Mouse (Mus musculus) heart, adult 2 months (tissue): ENCODE measurements around the gene Kcnk15. TPM values are rescaled to one million over a fixed set of nuclear protein-coding genes. Genes with fewer than 3 reads are reported as not detected.
A peak's percentile ranks its signal among the peaks of the same experiment; 100 is the strongest.

Experiments
- DNase-seq, 2 experiments: peaks; one replicate each; pipeline ENCODE4 v3.0.0; 2021
- H3K27ac ChIP-seq: fragments of 200-600 bp; 2 replicates; pipeline ENCODE4 v1.8.1; 2022
- H3K27me3 ChIP-seq: fragments of 200-500 bp; 2 replicates; pipeline ENCODE4 v1.6.1; 2012; ENCODE audit warnings: mild to moderate bottlenecking, low read length, inconsistent platforms, mixed read lengths; ENCODE audit not compliant: control insufficient read depth, insufficient read depth
- H3K36me3 ChIP-seq: fragments of 200-500 bp; 2 replicates; pipeline ENCODE4 v1.6.1; 2012; ENCODE audit warnings: low read length, inconsistent platforms; ENCODE audit not compliant: control insufficient read depth, insufficient read depth
- H3K4me1 ChIP-seq: fragments of 200-500 bp; 2 replicates; pipeline ENCODE4 v1.6.1; 2011; ENCODE audit warnings: low read length; ENCODE audit not compliant: control insufficient read depth, insufficient read depth
- H3K4me3 ChIP-seq: fragments of 200-600 bp; 2 replicates; pipeline ENCODE4 v1.8.1; 2022
- H3K79me2 ChIP-seq: fragments of 200-500 bp; replicated peaks from 2 replicates; pipeline ENCODE4 v1.6.1; 2012; ENCODE audit warnings: mild to moderate bottlenecking, inconsistent platforms, low read length, moderate library complexity, mixed read lengths; ENCODE audit not compliant: control insufficient read depth, insufficient read depth
- H3K9ac ChIP-seq: fragments of 200-500 bp; 2 replicates; pipeline ENCODE4 v1.6.1; 2012; ENCODE audit warnings: low read depth, mild to moderate bottlenecking, control low read depth, inconsistent platforms, low read length, mixed read lengths
- CTCF ChIP-seq: fragments of 200-600 bp; IDR thresholded peaks from 2 replicates; pipeline ENCODE4 v1.8.1; 2022; ENCODE audit warnings: antibody characterized with exemption, mild to moderate bottlenecking, moderate library complexity
- EP300 ChIP-seq: fragments of 200-500 bp; IDR thresholded peaks from 2 replicates; pipeline ENCODE4 v1.6.1; 2011; ENCODE audit warnings: low read depth, low read length, control low read depth; ENCODE audit not compliant: insufficient read depth
- POLR2A ChIP-seq: fragments of 200-500 bp; IDR thresholded peaks from 2 replicates; pipeline ENCODE4 v1.6.1; 2011; ENCODE audit warnings: mild to moderate bottlenecking, low read depth, low read length, control low read depth; ENCODE audit not compliant: insufficient read depth
- WGBS: fragments of 180-500 bp; shearing (Covaris S2); methylation state at CpG from one replicate; pipeline ENCODE4 v1.1.7; 2018; 5-methylcytosine and 5-hydroxymethylcytosine counted together
- intact Hi-C: fragments of 180-260 bp; cut with DNase I; formaldehyde crosslinking; loops from one replicate; pipeline ENCODE4 v1.15.1; 2025
- polyA plus RNA-seq: library from polyadenylated mRNA; depleted of rRNA; stranded (reverse); fragments of >200 nt; gene quantifications from 2 replicates; pipeline ENCODE4 v1.2.3, GENCODE M21; 2012
- total RNA-seq, 2 experiments: library from RNA; stranded (reverse); gene quantifications; 2 replicates each; pipeline ENCODE4 v1.2.3; 2021

Gene Kcnk15
- total and polyA plus RNA-seq, 3 experiments: not detected

DNA sequence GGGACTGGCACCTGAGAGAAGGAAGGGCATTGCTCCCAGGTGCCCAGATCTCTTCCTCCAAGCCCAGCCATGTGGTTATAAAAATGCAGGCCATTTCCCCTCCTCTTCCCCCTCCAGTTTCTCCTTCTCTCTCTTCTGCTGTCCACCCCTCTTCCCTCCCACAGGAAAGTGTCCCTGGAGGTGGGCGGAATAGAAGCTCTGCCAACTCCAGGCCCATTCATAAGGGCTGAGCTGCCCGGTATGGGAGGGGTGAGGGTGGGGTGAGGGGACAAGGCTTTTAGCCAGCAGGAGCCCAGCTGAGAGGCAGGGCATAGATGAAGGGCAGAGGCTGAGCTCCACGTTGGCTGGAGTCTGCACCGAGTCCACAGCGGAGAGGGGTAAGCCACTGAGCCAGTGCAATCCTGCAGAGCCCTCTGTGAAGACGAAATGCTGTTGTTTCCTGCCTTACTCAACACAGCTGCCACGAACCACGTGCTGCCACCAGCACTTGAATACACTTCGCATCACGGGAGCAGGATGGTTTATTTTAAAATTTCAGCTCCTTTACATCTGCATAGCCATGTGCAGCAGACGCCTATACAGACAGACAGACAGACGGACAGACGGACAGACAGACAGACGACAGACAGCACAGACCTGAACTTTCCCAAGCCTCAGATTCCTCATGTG lies 23.5 kb downstream of the Kcnk15 start:
- Histone ChIP-seq H3K36me3 (no peaks in the 10 kb centered on the region), H3K27me3 (no peaks in the 10 kb centered on the region), H3K4me3 (no peak overlapping the region), H3K4me1 (no peaks in the 10 kb centered on the region), H3K9ac (no peak overlapping the region), H3K79me2 (no peaks in the 10 kb centered on the region), H3K27ac (no peak overlapping the region)
- 67% methylated on average over 14 of the region's 14 CpGs for WGBS
- intact Hi-C loops: no loop called here
- TF ChIP-seq POLR2A: no peak
- TF ChIP-seq EP300: no peak
- DNase-seq: no peak

DNA sequence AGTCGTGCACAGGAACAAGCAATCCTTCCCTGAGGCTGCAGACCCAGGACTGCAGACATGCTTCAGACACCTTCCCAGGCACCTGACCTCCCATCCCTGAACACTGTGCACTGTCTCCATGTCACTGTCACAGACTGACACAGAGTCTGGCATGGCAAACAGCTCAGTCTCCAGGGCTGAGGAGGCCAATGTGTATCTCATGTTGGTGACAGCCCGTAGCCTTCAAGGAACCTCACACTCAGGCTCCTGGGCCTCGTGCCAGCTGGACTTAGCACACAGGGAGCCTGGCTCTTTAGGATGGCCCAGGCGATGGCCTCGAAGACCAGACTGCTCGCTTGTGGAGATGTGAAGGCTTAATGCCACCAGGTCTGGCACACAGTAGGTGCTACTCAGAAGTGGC lies 27.4 kb downstream of the Kcnk15 start:
- Histone ChIP-seq H3K36me3 (no peaks in the 10 kb centered on the region), H3K4me1 (no peaks in the 10 kb centered on the region), H3K27me3 (no peaks in the 10 kb centered on the region), H3K9ac (no peak overlapping the region), H3K4me3 (no peak overlapping the region), H3K27ac (no peak overlapping the region), H3K79me2 (no peaks in the 10 kb centered on the region)
- WGBS: 57% methylated on average over 6 of the region's 6 CpGs
- peak in 1 of 2 experiments; percentile 9 for DNase-seq
- intact Hi-C loops: no loop called here
- TF ChIP-seq EP300 (no peak), CTCF (no peak), POLR2A (no peak)

DNA sequence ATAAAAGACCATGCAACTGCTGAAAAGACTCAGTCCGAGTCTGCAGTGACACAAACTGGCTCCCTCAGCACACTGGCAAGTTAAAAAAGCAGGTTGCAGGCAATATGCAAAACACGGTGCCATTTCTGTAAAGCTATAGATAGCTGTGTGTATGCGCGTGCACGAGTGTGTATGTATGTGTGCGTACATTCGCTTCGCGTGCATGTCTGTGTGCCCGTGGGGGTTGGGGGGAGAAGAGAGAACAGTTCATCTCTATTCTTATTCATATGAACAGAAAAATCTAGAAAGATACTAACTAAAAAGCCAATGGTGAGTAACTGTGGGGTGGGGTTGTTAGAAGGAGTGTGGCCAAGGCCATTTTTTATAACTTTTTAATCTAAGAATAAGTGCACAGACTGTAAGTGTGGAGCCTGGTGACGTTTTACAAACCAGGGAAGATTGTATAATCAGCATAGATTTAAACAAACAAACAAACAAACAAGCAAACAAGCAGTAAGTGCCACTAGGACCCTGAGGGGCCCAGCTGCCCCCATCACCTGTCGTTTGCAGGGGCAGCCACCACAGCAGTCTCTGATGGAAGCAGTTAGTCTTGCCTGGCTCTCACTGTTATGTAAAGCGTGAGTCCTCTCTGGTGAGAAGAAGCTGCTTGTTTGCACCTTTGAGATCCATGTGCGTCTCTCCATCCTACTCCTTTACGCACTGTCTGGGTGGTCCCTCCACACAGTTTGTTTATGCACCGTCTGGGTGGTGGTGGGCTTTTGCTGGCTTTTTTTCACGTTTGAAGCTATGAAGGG lies 29.6 kb downstream of the Kcnk15 start:
- Histone ChIP-seq H3K36me3 (no peaks in the 10 kb centered on the region), H3K27me3 (no peaks in the 10 kb centered on the region), H3K4me3 (no peak overlapping the region), H3K9ac (no peak overlapping the region), H3K79me2 (no peaks in the 10 kb centered on the region), H3K27ac (no peak overlapping the region), H3K4me1 (no peaks in the 10 kb centered on the region)
- TF ChIP-seq EP300 (no peak), POLR2A (no peak), CTCF (no peak)
- intact Hi-C loops: no loop called here
- WGBS: 66% methylated on average over 17 of the region's 17 CpGs
- DNase-seq: no peak

DNA sequence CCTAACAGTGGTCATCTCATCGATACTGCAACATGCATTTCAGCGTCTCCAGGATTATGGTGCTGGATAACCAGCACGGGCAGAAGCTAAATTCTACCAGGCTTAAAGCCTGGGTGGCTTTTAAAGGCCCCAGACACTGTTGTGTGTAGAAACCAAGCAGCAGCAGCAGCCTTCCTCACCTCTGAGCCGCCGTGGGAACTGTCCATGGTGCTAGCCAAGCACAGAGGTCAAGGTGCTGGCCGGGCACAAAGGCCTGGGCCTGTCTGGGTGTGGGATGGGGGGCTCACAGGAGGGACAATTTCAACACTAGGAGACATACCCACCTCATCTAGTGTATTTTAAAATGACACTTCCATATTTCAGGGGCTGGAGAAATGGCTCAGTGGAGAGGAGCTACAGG lies 36.0 kb downstream of the Kcnk15 start:
- H3K9ac ChIP-seq: no peak overlapping the region
- no peak overlapping the region for H3K27ac ChIP-seq
- no peaks in the 10 kb centered on the region for H3K27me3 ChIP-seq
- no peaks in the 10 kb centered on the region for H3K36me3 ChIP-seq
- peak in 1 of 2 experiments; percentile 26 for DNase-seq
- no peak for TF ChIP-seq EP300
- no peak for TF ChIP-seq CTCF
- no peak for TF ChIP-seq POLR2A
- H3K4me3 ChIP-seq: no peak overlapping the region
- no peaks in the 10 kb centered on the region for H3K4me1 ChIP-seq
- WGBS: 25% methylated on average over 6 of the region's 6 CpGs
- no peaks in the 10 kb centered on the region for H3K79me2 ChIP-seq
- intact Hi-C loops: no loop called here

DNA sequence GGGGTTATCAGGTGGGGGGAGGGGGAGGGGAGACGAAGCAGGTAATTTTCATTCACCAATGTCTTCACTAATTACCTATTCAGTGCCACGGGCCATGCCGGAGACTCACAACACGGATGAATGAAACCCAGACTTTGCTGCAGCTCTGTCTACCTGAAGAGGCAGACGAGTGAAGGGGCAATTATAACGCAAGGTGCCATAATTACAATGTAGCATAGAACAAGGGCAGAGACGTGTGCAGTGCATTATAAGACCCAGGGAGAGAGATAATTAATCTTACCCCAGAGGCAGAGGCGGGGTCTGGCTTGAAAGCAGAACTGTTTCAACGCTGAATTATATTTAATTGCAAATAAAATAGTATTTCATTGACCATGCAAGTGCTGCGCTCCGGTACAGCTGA lies 37.1 kb downstream of the Kcnk15 start:
- no peak overlapping the region for H3K4me3 ChIP-seq
- no peak for TF ChIP-seq POLR2A
- TF ChIP-seq CTCF: no peak
- no peak for TF ChIP-seq EP300
- H3K36me3 ChIP-seq: no peaks in the 10 kb centered on the region
- DNase-seq: no peak
- 74% methylated on average over 11 of the region's 11 CpGs for WGBS
- H3K4me1 ChIP-seq: no peaks in the 10 kb centered on the region
- no peaks in the 10 kb centered on the region for H3K27me3 ChIP-seq
- H3K9ac ChIP-seq: no peak overlapping the region
- H3K27ac ChIP-seq: no peak overlapping the region
- intact Hi-C loops: no loop called here
- no peaks in the 10 kb centered on the region for H3K79me2 ChIP-seq

DNA sequence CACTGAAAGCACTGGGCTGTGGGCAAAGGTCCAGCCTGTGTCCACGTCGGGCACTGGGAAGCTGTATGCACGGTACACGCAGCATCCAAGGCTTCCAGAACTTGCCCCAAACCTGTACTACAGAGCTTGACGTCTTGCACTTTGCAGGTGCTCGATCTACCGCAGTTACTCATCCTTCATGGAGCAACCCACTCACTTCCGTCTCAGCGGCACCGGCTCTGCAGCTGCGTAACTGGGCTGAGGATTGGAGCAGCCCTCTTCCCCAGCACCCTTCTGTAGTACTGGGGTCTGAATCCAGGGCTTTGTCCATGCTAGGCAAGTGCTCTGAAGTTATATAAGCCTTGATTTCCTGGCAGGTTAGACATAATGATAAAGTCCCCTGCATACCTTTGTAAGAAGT lies 37.8 kb downstream of the Kcnk15 start:
- H3K27me3 ChIP-seq: no peaks in the 10 kb centered on the region
- no peak for DNase-seq

More for the DNA sequence above, 37.8 kb downstream of the Kcnk15 start:
- Histone ChIP-seq H3K36me3 (no peaks in the 10 kb centered on the region), H3K4me3 (no peak overlapping the region), H3K4me1 (no peaks in the 10 kb centered on the region), H3K79me2 (no peaks in the 10 kb centered on the region), H3K9ac (no peak overlapping the region), H3K27ac (no peak overlapping the region)
- TF ChIP-seq POLR2A: no peak
- TF ChIP-seq CTCF: no peak
- no peak for TF ChIP-seq EP300
- intact Hi-C loops: no loop called here
- 86% methylated on average over 11 of the region's 11 CpGs for WGBS
